Mouse (Mus musculus) kidney, postnatal 0 days (tissue): ENCODE measurements at regions not wholly inside any gene's neighbourhood (a gene's known extent, or its start where the extent isn't known, plus 50 kb on each side); places are given as distances from the start of the nearest gene placed in this dataset.
"Not testable (repeated sequence)": the region's sequence is repeated elsewhere in the genome, so short reads cannot be mapped to it uniquely, and the experiment has no call there.

Experiments
- ATAC-seq: fragments of 200-750 bp; cut with Nextera tagmentation; replicated peaks from 2 replicates; pipeline ENCODE4 v1.8.0; 2017; ENCODE audit warnings: low read depth, moderate number of reproducible peaks, moderate TSS enrichment, moderate library complexity; ENCODE audit not compliant: low FRiP score
- DNase-seq: peaks from one replicate; pipeline ENCODE4 v3.0.0-alpha.2; 2016; ENCODE audit warnings: low spot score
- H3K27ac ChIP-seq: fragments of 300-500 bp; sonication (generic); 2 replicates; pipeline ENCODE4 v1.5.1; 2014; ENCODE audit warnings: mild to moderate bottlenecking
- H3K27me3 ChIP-seq: fragments of 300-500 bp; sonication (generic); 2 replicates; pipeline ENCODE4 v1.6.1; 2014; ENCODE audit warnings: low read length, mixed read lengths; ENCODE audit not compliant: insufficient read depth
- H3K36me3 ChIP-seq: fragments of 300-500 bp; sonication (generic); 2 replicates; pipeline ENCODE4 v1.6.1; 2014; ENCODE audit warnings: low read length, mixed read lengths; ENCODE audit not compliant: insufficient read depth
- H3K4me1 ChIP-seq: fragments of 300-500 bp; sonication (generic); replicated peaks from 2 replicates; pipeline ENCODE4 v1.6.1; 2014; ENCODE audit warnings: antibody characterized with exemption, low read length, mixed read lengths; ENCODE audit not compliant: insufficient read depth
- H3K4me2 ChIP-seq: fragments of 300-500 bp; sonication (generic); 2 replicates; pipeline ENCODE4 v1.6.1; 2014; ENCODE audit warnings: mild to moderate bottlenecking, low read length, moderate library complexity, mixed read lengths
- H3K4me3 ChIP-seq: fragments of 300-500 bp; sonication (generic); replicated peaks from 2 replicates; pipeline ENCODE4 v1.5.1; 2014; ENCODE audit warnings: low read depth, low read length
- H3K9ac ChIP-seq: fragments of 300-500 bp; sonication (generic); 2 replicates; pipeline ENCODE4 v1.6.1; 2014; ENCODE audit warnings: low read depth, low read length
- H3K9me3 ChIP-seq: fragments of 300-500 bp; sonication (generic); replicated peaks from 2 replicates; pipeline ENCODE4 v1.6.1; 2016; ENCODE audit warnings: low read length, inconsistent platforms, mixed read lengths
- CTCF ChIP-seq: IDR thresholded peaks from 2 replicates; pipeline ENCODE4 v1.5.1; 2016; ENCODE audit warnings: antibody characterized with exemption, low read depth, mild to moderate bottlenecking, moderate library complexity
- WGBS: fragments of 180-500 bp; shearing (Covaris S2); extraction: QIAGEN DNeasy Blood & Tissue Kit; methylation state at CpG from one replicate; pipeline ENCODE4 v1.1.7; 2014; 5-methylcytosine and 5-hydroxymethylcytosine counted together

DNA sequence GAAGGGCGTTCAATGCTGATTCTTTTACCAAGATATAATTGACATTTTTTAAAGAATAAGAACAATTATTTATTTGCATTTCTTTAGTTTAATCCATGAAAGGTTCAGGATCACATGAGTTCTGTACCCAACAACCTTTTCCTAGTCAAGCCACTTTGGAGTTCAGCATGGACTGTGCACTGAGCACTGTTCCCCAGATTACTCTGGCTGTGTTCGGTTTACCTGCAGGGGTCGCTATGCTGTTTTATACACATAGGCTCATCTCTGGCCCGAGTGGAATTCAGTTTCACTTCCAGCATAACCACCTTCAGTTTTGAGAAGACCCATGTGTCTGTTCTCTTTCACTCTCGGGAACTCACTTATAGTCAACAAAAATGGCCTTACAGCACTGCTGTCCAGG is 93.5 kb upstream of the Smarcad1 start:
- WGBS: 78% methylated on average over 5 of the region's 5 CpGs
- H3K4me3 ChIP-seq, ATAC-seq, H3K36me3 ChIP-seq, H3K4me1 ChIP-seq, H3K9ac ChIP-seq, H3K27ac ChIP-seq, H3K9me3 ChIP-seq, DNase-seq, H3K4me2 ChIP-seq, H3K27me3 ChIP-seq: not testable (repeated sequence)

DNA sequence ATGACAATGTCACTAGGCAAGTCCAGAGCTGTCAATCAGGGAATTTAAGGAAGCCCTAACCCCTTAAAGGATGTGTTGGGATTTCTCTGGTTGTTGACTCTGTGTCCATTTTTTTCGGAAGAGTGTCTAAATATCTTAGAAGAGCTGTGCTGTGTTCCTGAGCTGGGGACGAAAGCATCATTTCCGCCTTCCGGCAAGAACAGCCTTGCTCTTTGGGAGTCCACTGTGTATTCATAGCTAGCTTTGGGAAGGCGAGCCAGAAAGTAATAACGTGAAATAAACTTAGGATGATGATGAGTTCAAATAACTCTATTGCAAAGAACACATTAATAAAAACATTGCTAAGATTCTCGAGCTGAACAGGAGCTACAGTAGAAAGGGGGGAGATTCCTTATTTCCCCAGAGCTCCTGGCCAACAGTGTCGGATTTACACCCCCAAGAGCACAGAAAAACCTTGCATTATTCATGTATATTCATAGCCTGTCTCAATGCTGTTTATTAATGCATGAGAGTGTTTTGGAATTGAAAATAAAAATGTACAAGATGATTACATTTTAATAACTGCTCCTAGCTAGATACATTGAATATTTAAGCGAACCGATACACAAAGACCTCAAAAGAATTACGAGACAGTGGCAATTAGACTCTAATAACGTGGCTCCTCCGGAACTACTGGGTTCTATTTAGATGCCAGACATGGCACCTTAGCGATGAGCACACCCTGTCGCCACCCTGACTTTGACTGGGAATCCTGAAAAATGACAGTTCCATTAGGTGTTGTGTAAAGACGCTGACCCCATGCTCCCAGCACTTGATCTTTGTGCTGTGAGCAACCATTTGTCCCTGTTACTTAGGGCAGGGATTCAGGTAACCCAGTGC is 80.5 kb upstream of the Smarcad1 start:
- H3K27me3 ChIP-seq: no peaks in the 10 kb centered on the region
- H3K36me3 ChIP-seq: no peaks in the 10 kb centered on the region
- TF ChIP-seq CTCF: no peak
- DNase-seq (no peak), ATAC-seq (no peak)
- no peak overlapping the region for H3K4me2 ChIP-seq
- no peak overlapping the region for H3K4me3 ChIP-seq
- no peaks in the 10 kb centered on the region for H3K9me3 ChIP-seq
- no peak overlapping the region for H3K27ac ChIP-seq
- WGBS: 65% methylated on average over 16 of the region's 16 CpGs
- H3K9ac ChIP-seq: no peak overlapping the region
- H3K4me1 ChIP-seq: no peaks in the 10 kb centered on the region

GRCm38 (mm10) chr6:64962612-64963011 is 79.8 kb upstream of the Smarcad1 start:
- WGBS: 70% methylated on average over 5 of the region's 5 CpGs
- no peaks in the 10 kb centered on the region for H3K9me3 ChIP-seq
- no peaks in the 10 kb centered on the region for H3K36me3 ChIP-seq
- no peak for ATAC-seq
- no peak for DNase-seq
- H3K4me3 ChIP-seq: no peak overlapping the region
- TF ChIP-seq CTCF: no peak
- no peak overlapping the region for H3K4me2 ChIP-seq
- H3K27me3 ChIP-seq: no peaks in the 10 kb centered on the region
- no peak overlapping the region for H3K27ac ChIP-seq
- H3K4me1 ChIP-seq: no peaks in the 10 kb centered on the region
- no peak overlapping the region for H3K9ac ChIP-seq

- no peak for TF ChIP-seq CTCF
- no peak for ATAC-seq
- WGBS: 81% methylated on average over 6 of the region's 6 CpGs
Observed at GRCm38 (mm10) chr6:64964664-64965063, 77.7 kb upstream of the Smarcad1 start.

DNA sequence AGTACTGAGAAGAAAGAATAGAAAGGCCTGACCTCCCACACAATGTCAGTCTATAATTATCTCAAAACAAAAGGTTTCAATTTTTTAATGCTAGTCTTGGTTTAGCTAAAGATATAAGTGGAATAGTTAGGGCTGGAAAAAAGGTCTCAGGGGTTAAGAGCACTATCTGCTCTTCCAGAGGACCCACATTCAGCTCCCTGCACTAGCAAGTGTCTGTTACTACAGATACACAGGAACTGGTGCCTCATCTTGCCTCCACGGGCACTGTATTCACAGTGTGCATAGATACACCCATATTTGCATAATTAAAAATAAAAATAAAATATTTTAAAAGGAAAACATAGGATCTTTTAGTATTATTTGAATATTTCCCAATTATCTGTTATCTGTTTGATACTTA is 77.2 kb upstream of the Smarcad1 start:
- 85% methylated on average over 1 of the region's 1 CpGs for WGBS
- no peaks in the 10 kb centered on the region for H3K4me1 ChIP-seq
- no peak for TF ChIP-seq CTCF
- H3K9ac ChIP-seq: no peak overlapping the region
- H3K9me3 ChIP-seq: no peaks in the 10 kb centered on the region
- no peak overlapping the region for H3K4me2 ChIP-seq
- no peak for ATAC-seq
- DNase-seq: no peak
- H3K27me3 ChIP-seq: no peaks in the 10 kb centered on the region
- H3K4me3 ChIP-seq: no peak overlapping the region
- H3K27ac ChIP-seq: no peak overlapping the region
- H3K36me3 ChIP-seq: no peaks in the 10 kb centered on the region

More at GRCm38 (mm10) chr6:64964664-64965063, 77.7 kb upstream of the Smarcad1 start:
- DNase-seq: no peak
- no peak overlapping the region for H3K27ac ChIP-seq
- H3K36me3 ChIP-seq: no peaks in the 10 kb centered on the region
- H3K9ac ChIP-seq: no peak overlapping the region
- no peaks in the 10 kb centered on the region for H3K27me3 ChIP-seq
- H3K4me1 ChIP-seq: no peaks in the 10 kb centered on the region
- H3K4me2 ChIP-seq: no peak overlapping the region
- no peaks in the 10 kb centered on the region for H3K9me3 ChIP-seq
- no peak overlapping the region for H3K4me3 ChIP-seq

DNA sequence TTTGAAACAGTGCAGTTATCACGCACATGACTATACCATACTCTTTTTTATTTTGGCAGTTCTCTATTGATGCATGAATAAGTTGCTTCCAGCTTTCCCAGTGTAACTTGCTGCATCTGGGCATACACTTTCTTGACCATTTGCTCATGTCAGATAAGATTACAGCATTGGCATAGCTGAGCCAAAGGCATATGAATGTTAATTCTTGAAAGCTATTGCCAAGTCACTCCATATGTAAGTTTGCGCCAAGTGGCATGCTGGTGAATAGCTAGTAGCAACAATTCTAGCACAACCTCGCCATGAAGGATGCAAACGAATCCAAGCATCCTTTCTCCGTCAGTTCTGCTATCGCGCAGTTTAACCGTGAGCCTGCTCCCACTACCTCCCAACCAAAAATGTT is 72.2 kb upstream of the Smarcad1 start:
- Histone ChIP-seq H3K36me3 (no peaks in the 10 kb centered on the region), H3K27ac (no peak overlapping the region), H3K9ac (no peak overlapping the region), H3K9me3 (no peaks in the 10 kb centered on the region), H3K4me2 (no peak overlapping the region), H3K4me3 (no peak overlapping the region), H3K4me1 (no peaks in the 10 kb centered on the region), H3K27me3 (no peaks in the 10 kb centered on the region)
- no peak for TF ChIP-seq CTCF
- no peak for ATAC-seq
- 87% methylated on average over 8 of the region's 8 CpGs for WGBS
- no peak for DNase-seq
